Mouse (Mus musculus): ENCODE measurements around the gene Hoxb6. TPM values are rescaled to one million over a fixed set of nuclear protein-coding genes. Genes with fewer than 3 reads are reported as not detected.

The Hoxb6 gene
- polyA plus RNA-seq, 1 experiment = 8.3 TPM

GRCm38 (mm10) chr11:96314671-96315343 is 22.5 kb downstream of the Hoxb6 start:
- peak overlapping the region; percentile 85 for H3K27ac ChIP-seq (ENCODE audit: insufficient read depth, low read depth, low read length)
- no peaks in the 10 kb centered on the region for H3K36me3 ChIP-seq (ENCODE audit: control insufficient read depth, insufficient read depth, low read length)
- H3K4me3 ChIP-seq (ENCODE audit: low read depth, low read length) = peak overlapping the region; percentile 62
- 24% methylated on average over 34 of the region's 34 CpGs for WGBS
- no peak for TF ChIP-seq POLR2A (IDR thresholded peaks at IDR 0.05; ENCODE audit: low read depth, low read length)
- TF ChIP-seq CTCF (IDR thresholded peaks at IDR 0.05; ENCODE audit: extremely low read depth, insufficient read length, insufficient replicate concordance, low read depth, low read length) = no peak
- peaks cover 48% of the 10 kb centered on the region for H3K27me3 ChIP-seq (ENCODE audit: control insufficient read depth, insufficient read depth, low read length)
- H3K4me1 ChIP-seq (ENCODE audit: control insufficient read depth, insufficient read depth, insufficient read length, low read length) = peaks cover 1% of the 10 kb centered on the region; the same call in 1 of the 2 replicates

GRCm38 (mm10) chr11:96315344-96315681 is 23.0 kb downstream of the Hoxb6 start:
- 45% methylated on average over 5 of the region's 5 CpGs for WGBS
- H3K27ac ChIP-seq (ENCODE audit: insufficient read depth, low read depth, low read length) = peak overlapping the region; percentile 85
- TF ChIP-seq POLR2A (IDR thresholded peaks at IDR 0.05; ENCODE audit: low read depth, low read length) (no peak), CTCF (IDR thresholded peaks at IDR 0.05; ENCODE audit: extremely low read depth, insufficient read length, insufficient replicate concordance, low read depth, low read length) (no peak)
- peak overlapping the region; percentile 62 for H3K4me3 ChIP-seq (ENCODE audit: low read depth, low read length)
- peaks cover 5% of the 10 kb centered on the region; the same call in 1 of the 2 replicates for H3K4me1 ChIP-seq (ENCODE audit: control insufficient read depth, insufficient read depth, insufficient read length, low read length)
- peaks cover 50% of the 10 kb centered on the region for H3K27me3 ChIP-seq (ENCODE audit: control insufficient read depth, insufficient read depth, low read length)
- no peaks in the 10 kb centered on the region for H3K36me3 ChIP-seq (ENCODE audit: control insufficient read depth, insufficient read depth, low read length)

- WGBS = 21% methylated on average over 18 of the region's 18 CpGs
- H3K27me3 ChIP-seq (ENCODE audit: control insufficient read depth, insufficient read depth, low read length) = peaks cover 48% of the 10 kb centered on the region
Observed at GRCm38 (mm10) chr11:96316696-96317607, 24.7 kb downstream of the Hoxb6 start.

GRCm38 (mm10) chr11:96317608-96318367 is 25.5 kb downstream of the Hoxb6 start, which contains the start of gene Hoxb4:
Gene Hoxb4, plus strand, starts transcription at chr11:96318267.
- whole genome bisulfite sequencing = 23% methylated on average over 28 of the region's 28 CpGs
- Histone ChIP-seq H3K4me1 (ENCODE audit: control insufficient read depth, insufficient read depth, insufficient read length, low read length) (peaks cover 5% of the 10 kb centered on the region; the same call in 1 of the 2 replicates), H3K36me3 (ENCODE audit: control insufficient read depth, insufficient read depth, low read length) (peaks cover 2% of the 10 kb centered on the region; the same call in 1 of the 2 replicates), H3K4me3 (ENCODE audit: low read depth, low read length) (peak within 1 kb of the TSS; percentile 70), H3K27me3 (ENCODE audit: control insufficient read depth, insufficient read depth, low read length) (peaks cover 41% of the 10 kb centered on the region), H3K27ac (ENCODE audit: insufficient read depth, low read depth, low read length) (peak within 1 kb of the TSS; percentile 75)
- TF ChIP-seq POLR2A (IDR thresholded peaks at IDR 0.05; ENCODE audit: low read depth, low read length) = no peak
- TF ChIP-seq CTCF (IDR thresholded peaks at IDR 0.05; ENCODE audit: extremely low read depth, insufficient read length, insufficient replicate concordance, low read depth, low read length) = no peak

More at GRCm38 (mm10) chr11:96316696-96317607, 24.7 kb downstream of the Hoxb6 start:
- peaks cover 5% of the 10 kb centered on the region; the same call in 1 of the 2 replicates for H3K4me1 ChIP-seq (ENCODE audit: control insufficient read depth, insufficient read depth, insufficient read length, low read length)
- 0 out of 2 replicates have a peak overlapping the region, but pooled peaks have one; percentile 68 for H3K27ac ChIP-seq (ENCODE audit: insufficient read depth, low read depth, low read length)
- no peak for TF ChIP-seq CTCF (IDR thresholded peaks at IDR 0.05; ENCODE audit: extremely low read depth, insufficient read length, insufficient replicate concordance, low read depth, low read length)
- TF ChIP-seq POLR2A (IDR thresholded peaks at IDR 0.05; ENCODE audit: low read depth, low read length) = no peak
- no peak overlapping the region; the same call in 1 of the 2 replicates for H3K4me3 ChIP-seq (ENCODE audit: low read depth, low read length)
- peaks cover 2% of the 10 kb centered on the region; the same call in 1 of the 2 replicates for H3K36me3 ChIP-seq (ENCODE audit: control insufficient read depth, insufficient read depth, low read length)

GRCm38 (mm10) chr11:96318368-96319070 is 26.2 kb downstream of the Hoxb6 start:
- peaks cover 2% of the 10 kb centered on the region; the same call in 1 of the 2 replicates for H3K36me3 ChIP-seq (ENCODE audit: control insufficient read depth, insufficient read depth, low read length)
- H3K27ac ChIP-seq (ENCODE audit: insufficient read depth, low read depth, low read length) = peak overlapping the region; percentile 75
- peaks cover 5% of the 10 kb centered on the region; the same call in 1 of the 2 replicates for H3K4me1 ChIP-seq (ENCODE audit: control insufficient read depth, insufficient read depth, insufficient read length, low read length)
- 2% methylated on average over 41 of the region's 45 CpGs for WGBS
- TF ChIP-seq POLR2A (IDR thresholded peaks at IDR 0.05; ENCODE audit: low read depth, low read length) (no peak; the same call in 1 of the 2 replicates), CTCF (IDR thresholded peaks at IDR 0.05; ENCODE audit: extremely low read depth, insufficient read length, insufficient replicate concordance, low read depth, low read length) (no peak)
- H3K27me3 ChIP-seq (ENCODE audit: control insufficient read depth, insufficient read depth, low read length) = peaks cover 40% of the 10 kb centered on the region
- H3K4me3 ChIP-seq (ENCODE audit: low read depth, low read length) = peak overlapping the region; percentile 70

All from small intestine, adult 2 months (tissue).